Mouse (Mus musculus): ENCODE results near the gene Lpin2. TPM values are rescaled to one million over a fixed set of nuclear protein-coding genes. Genes with fewer than 3 reads are reported as not detected.

Lpin2 gene
- polyA plus RNA-seq, 1 experiment from 2014 or later, result 39.9 TPM

GRCm38 (mm10) chr17:71252101-71252500 is 69.7 kb downstream of the Lpin2 start:
- no peaks in the 10 kb centered on the region for H3K27me3 ChIP-seq (ENCODE audit: insufficient read depth, low read length)
- H3K9ac ChIP-seq, result no peak overlapping the region
- no peak overlapping the region for H3K4me3 ChIP-seq (ENCODE audit: low read depth, low read length)
- H3K4me2 ChIP-seq, result no peak overlapping the region
- H3K9me3 ChIP-seq (ENCODE audit: low read depth, low read length), result no peaks in the 10 kb centered on the region
- no peaks in the 10 kb centered on the region for H3K4me1 ChIP-seq (ENCODE audit: insufficient read depth)
- peaks cover 48% of the 10 kb centered on the region for H3K36me3 ChIP-seq (ENCODE audit: insufficient read depth)
- DNase-seq, result no peak
- no peak for TF ChIP-seq CTCF (IDR thresholded peaks at IDR 0.05; ENCODE audit: low read depth)
- no peak overlapping the region for H3K27ac ChIP-seq (ENCODE audit: low read depth)
- WGBS, result 85% methylated on average over 9 of the region's 9 CpGs
- no peak for ATAC-seq (ENCODE audit: insufficient read depth)

GRCm38 (mm10) chr17:71253391-71253790 is 71.0 kb downstream of the Lpin2 start:
- Histone ChIP-seq H3K4me1 (ENCODE audit: insufficient read depth) (no peaks in the 10 kb centered on the region), H3K4me2 (no peak overlapping the region), H3K27me3 (ENCODE audit: insufficient read depth, low read length) (no peaks in the 10 kb centered on the region), H3K27ac (ENCODE audit: low read depth) (no peak overlapping the region), H3K36me3 (ENCODE audit: insufficient read depth) (peaks cover 35% of the 10 kb centered on the region), H3K9me3 (ENCODE audit: low read depth, low read length) (no peaks in the 10 kb centered on the region), H3K9ac (no peak overlapping the region), H3K4me3 (ENCODE audit: low read depth, low read length) (no peak overlapping the region)
- ATAC-seq (ENCODE audit: insufficient read depth), result no peak
- WGBS, result 73% methylated on average over 2 of the region's 2 CpGs
- no peak for DNase-seq
- no peak for TF ChIP-seq CTCF (IDR thresholded peaks at IDR 0.05; ENCODE audit: low read depth)

- Histone ChIP-seq H3K9me3 (ENCODE audit: low read depth, low read length) (no peaks in the 10 kb centered on the region), H3K4me1 (ENCODE audit: insufficient read depth) (no peaks in the 10 kb centered on the region), H3K4me3 (ENCODE audit: low read depth, low read length) (no peak overlapping the region), H3K36me3 (ENCODE audit: insufficient read depth) (peaks cover 29% of the 10 kb centered on the region), H3K4me2 (no peak overlapping the region), H3K27ac (ENCODE audit: low read depth) (no peak overlapping the region), H3K27me3 (ENCODE audit: insufficient read depth, low read length) (no peaks in the 10 kb centered on the region), H3K9ac (no peak overlapping the region)
- WGBS, result 65% methylated on average over 5 of the region's 5 CpGs
- DNase-seq (no peak), ATAC-seq (ENCODE audit: insufficient read depth) (no peak)
- TF ChIP-seq CTCF (IDR thresholded peaks at IDR 0.05; ENCODE audit: low read depth), result no peak
Observed at GRCm38 (mm10) chr17:71254106-71254505, 71.7 kb downstream of the Lpin2 start.

GRCm38 (mm10) chr17:71254736-71255135 is 72.4 kb downstream of the Lpin2 start:
- peaks cover 23% of the 10 kb centered on the region for H3K36me3 ChIP-seq (ENCODE audit: insufficient read depth)
- H3K9me3 ChIP-seq (ENCODE audit: low read depth, low read length), result no peaks in the 10 kb centered on the region
- peak; percentile 21 for DNase-seq
- no peak overlapping the region for H3K4me3 ChIP-seq (ENCODE audit: low read depth, low read length)
- 44% methylated on average over 6 of the region's 6 CpGs for WGBS
- no peak for ATAC-seq (ENCODE audit: insufficient read depth)
- no peaks in the 10 kb centered on the region for H3K27me3 ChIP-seq (ENCODE audit: insufficient read depth, low read length)
- no peaks in the 10 kb centered on the region for H3K4me1 ChIP-seq (ENCODE audit: insufficient read depth)
- no peak overlapping the region for H3K27ac ChIP-seq (ENCODE audit: low read depth)
- H3K4me2 ChIP-seq, result no peak overlapping the region
- H3K9ac ChIP-seq, result no peak overlapping the region
- peak; percentile 66 for TF ChIP-seq CTCF (IDR thresholded peaks at IDR 0.05; ENCODE audit: low read depth)

- H3K9ac ChIP-seq, result no peak overlapping the region
- DNase-seq (no peak), ATAC-seq (ENCODE audit: insufficient read depth) (no peak)
- no peak for TF ChIP-seq CTCF (IDR thresholded peaks at IDR 0.05; ENCODE audit: low read depth)
- H3K4me2 ChIP-seq, result no peak overlapping the region
- H3K4me3 ChIP-seq (ENCODE audit: low read depth, low read length), result no peak overlapping the region
- H3K36me3 ChIP-seq (ENCODE audit: insufficient read depth), result 0 out of 2 replicates have a peak, but pooled peaks cover 11% of the 10 kb centered on the region
- no peaks in the 10 kb centered on the region for H3K27me3 ChIP-seq (ENCODE audit: insufficient read depth, low read length)
- H3K27ac ChIP-seq (ENCODE audit: low read depth), result no peak overlapping the region
- WGBS, result 79% methylated on average over 14 of the region's 14 CpGs
- no peaks in the 10 kb centered on the region for H3K4me1 ChIP-seq (ENCODE audit: insufficient read depth)
- H3K9me3 ChIP-seq (ENCODE audit: low read depth, low read length), result no peaks in the 10 kb centered on the region
Observed at GRCm38 (mm10) chr17:71256068-71256615, 73.8 kb downstream of the Lpin2 start.

GRCm38 (mm10) chr17:71256806-71257536 is 74.6 kb downstream of the Lpin2 start:
- H3K4me1 ChIP-seq (ENCODE audit: insufficient read depth), result no peaks in the 10 kb centered on the region
- no peak overlapping the region for H3K4me2 ChIP-seq
- no peak for TF ChIP-seq CTCF (IDR thresholded peaks at IDR 0.05; ENCODE audit: low read depth)
- no peaks in the 10 kb centered on the region for H3K27me3 ChIP-seq (ENCODE audit: insufficient read depth, low read length)
- DNase-seq (no peak), ATAC-seq (ENCODE audit: insufficient read depth) (no peak)
- 0 out of 2 replicates have a peak, but pooled peaks cover 8% of the 10 kb centered on the region for H3K36me3 ChIP-seq (ENCODE audit: insufficient read depth)
- no peak overlapping the region for H3K9ac ChIP-seq
- no peak overlapping the region for H3K27ac ChIP-seq (ENCODE audit: low read depth)
- H3K9me3 ChIP-seq (ENCODE audit: low read depth, low read length), result no peaks in the 10 kb centered on the region
- 81% methylated on average over 13 of the region's 13 CpGs for WGBS
- no peak overlapping the region for H3K4me3 ChIP-seq (ENCODE audit: low read depth, low read length)

GRCm38 (mm10) chr17:71259727-71260126 is 77.4 kb downstream of the Lpin2 start:
- 41% methylated on average over 11 of the region's 11 CpGs for WGBS
- Histone ChIP-seq H3K4me2 (0 out of 2 replicates have a peak overlapping the region, but pooled peaks have one; percentile 10), H3K9me3 (ENCODE audit: low read depth, low read length) (no peaks in the 10 kb centered on the region), H3K9ac (no peak overlapping the region), H3K36me3 (ENCODE audit: insufficient read depth) (no peaks in the 10 kb centered on the region), H3K27ac (ENCODE audit: low read depth) (no peak overlapping the region), H3K4me1 (ENCODE audit: insufficient read depth) (no peaks in the 10 kb centered on the region), H3K27me3 (ENCODE audit: insufficient read depth, low read length) (no peaks in the 10 kb centered on the region), H3K4me3 (ENCODE audit: low read depth, low read length) (no peak overlapping the region)
- DNase-seq, result peak; percentile 80
- no peak for TF ChIP-seq CTCF (IDR thresholded peaks at IDR 0.05; ENCODE audit: low read depth)
- ATAC-seq (ENCODE audit: insufficient read depth), result peak; percentile 89

All from lung, embryonic 14.5 days (tissue).